Comparison of ENCODE assay signal across 14 mouse cellular contexts in genomic region chr11:69878399-69878798, GRCm38 (mm10). TPM values are rescaled to one million over a fixed set of nuclear protein-coding genes. Genes with fewer than 3 reads are reported as not detected.
DNase-seq lines count a peak whose midpoint lies in the region; ATAC-seq and TF ChIP-seq lines count a peak whose summit lies in the region.
"Had no signal": no experiment of that assay in that cellular context is flagged by ENCODE, and none has a peak within 500 bp of the region (broad histone marks: within the 10 kb centered on the region; RNA-seq: fewer than 3 reads in every experiment).

No protein-coding gene starts in this region.

- H3K9me3 ChIP-seq in kidney, postnatal 0 days (replicated peaks; ENCODE audit: low read length): no peaks in the 10 kb centered on the region
- H3K9me3 ChIP-seq in ES-Bruce4 (replicated peaks; ENCODE audit: control insufficient read depth, insufficient read depth, low read length, poor library complexity, severe bottlenecking): no peaks in the 10 kb centered on the region
- no peaks in the 10 kb centered on the region for H3K9me3 ChIP-seq in limb, embryonic 14.5 days (ENCODE audit: control insufficient read depth, low read length)
- H3K9me3 ChIP-seq in forebrain, embryonic 11.5 days (ENCODE audit: control insufficient read depth, low read length): no peaks in the 10 kb centered on the region
- H3K9me3 ChIP-seq: G1E had no signal

- TF ChIP-seq EP300 in ES-Bruce4 (IDR thresholded peaks at IDR 0.05; ENCODE audit: insufficient read depth, low read depth, low read length): no peak

- H3K9ac ChIP-seq in kidney, postnatal 0 days (ENCODE audit: low read depth, low read length): no peak overlapping the region
- peak overlapping the region; percentile 79; the same call in 1 of the 2 replicates for H3K9ac ChIP-seq in ES-Bruce4 (ENCODE audit: low read depth, poor library complexity, severe bottlenecking)
- no peak overlapping the region for H3K9ac ChIP-seq in limb, embryonic 14.5 days (ENCODE audit: low read depth, low read length, severe bottlenecking)
- H3K9ac ChIP-seq in forebrain, embryonic 11.5 days (ENCODE audit: low read length): no peak overlapping the region

- no peaks in the 10 kb centered on the region for H3K36me3 ChIP-seq in kidney, postnatal 0 days (ENCODE audit: insufficient read depth, low read length)
- H3K36me3 ChIP-seq in kidney, adult 2 months (ENCODE audit: control insufficient read depth, insufficient read depth, low read length): no peaks in the 10 kb centered on the region
- H3K36me3 ChIP-seq in ES-Bruce4 (ENCODE audit: control insufficient read depth, insufficient read depth, low read length, poor library complexity, severe bottlenecking): no peaks in the 10 kb centered on the region
- H3K36me3 ChIP-seq in limb, embryonic 14.5 days (ENCODE audit: control insufficient read depth, insufficient read depth, low read length): no peaks in the 10 kb centered on the region
- no peaks in the 10 kb centered on the region for H3K36me3 ChIP-seq in forebrain, embryonic 11.5 days (ENCODE audit: control insufficient read depth, insufficient read depth, low read length)

- ATAC-seq in kidney, postnatal 0 days (replicated peaks; ENCODE audit: low FRiP score, low read depth): no peak
- ATAC-seq in limb, embryonic 14.5 days (ENCODE audit: low FRiP score, low read depth): no peak
- ATAC-seq in forebrain, embryonic 11.5 days (replicated peaks; ENCODE audit: low FRiP score): no peak

- H3K27ac ChIP-seq in kidney, postnatal 0 days: no peak overlapping the region
- H3K27ac ChIP-seq in kidney, adult 2 months (ENCODE audit: insufficient read depth, low read depth, low read length): no peak overlapping the region
- H3K27ac ChIP-seq in ES-Bruce4 (ENCODE audit: insufficient read depth, low read length): no peak overlapping the region
- H3K27ac ChIP-seq in limb, embryonic 14.5 days (replicated peaks; ENCODE audit: low read depth, low read length): no peak overlapping the region
- no peak overlapping the region for H3K27ac ChIP-seq in forebrain, embryonic 11.5 days (ENCODE audit: low read depth, low read length)

- H3K4me2 ChIP-seq in kidney, postnatal 0 days (ENCODE audit: low read length): 0 out of 2 replicates have a peak overlapping the region, but pooled peaks have one; percentile 82
- 0 out of 2 replicates have a peak overlapping the region, but pooled peaks have one; percentile 5 for H3K4me2 ChIP-seq in limb, embryonic 14.5 days (replicated peaks; ENCODE audit: low read depth, low read length, severe bottlenecking)
- H3K4me2 ChIP-seq in forebrain, embryonic 11.5 days (ENCODE audit: low read depth, low read length, severe bottlenecking): no peak overlapping the region

- peaks cover 27% of the 10 kb centered on the region for H3K4me1 ChIP-seq in kidney, postnatal 0 days (replicated peaks; ENCODE audit: insufficient read depth, low read length)
- peaks cover 14% of the 10 kb centered on the region; the same call in 1 of the 2 replicates for H3K4me1 ChIP-seq in kidney, adult 2 months (ENCODE audit: control insufficient read depth, insufficient read depth, low read length)
- peaks cover 1% of the 10 kb centered on the region for H3K4me1 ChIP-seq in ES-Bruce4 (ENCODE audit: control insufficient read depth, insufficient read depth, low read length)
- H3K4me1 ChIP-seq in limb, embryonic 14.5 days (ENCODE audit: control insufficient read depth, insufficient read depth, low read length): peaks cover 26% of the 10 kb centered on the region
- peaks cover 6% of the 10 kb centered on the region; the same call in 1 of the 2 replicates for H3K4me1 ChIP-seq in forebrain, embryonic 11.5 days (replicated peaks; ENCODE audit: control insufficient read depth, insufficient read depth, low read length)

- no peak for TF ChIP-seq POLR2A in kidney, adult 2 months (IDR thresholded peaks at IDR 0.05; ENCODE audit: low read depth, low read length)
- TF ChIP-seq POLR2A in ES-Bruce4 (IDR thresholded peaks at IDR 0.05; ENCODE audit: insufficient read depth, low read length): no peak
- no peak for TF ChIP-seq POLR2A in limb, embryonic 14.5 days (IDR thresholded peaks at IDR 0.05; ENCODE audit: borderline replicate concordance, extremely low read depth, insufficient read depth, insufficient read length)

- TF ChIP-seq CTCF in kidney, postnatal 0 days (IDR thresholded peaks at IDR 0.05; ENCODE audit: low read depth): no peak
- TF ChIP-seq CTCF in kidney, adult 2 months (conservative IDR thresholded peaks at IDR 0.05; ENCODE audit: insufficient read depth, insufficient read length, low read depth, low read length): no peak
- no peak for TF ChIP-seq CTCF in ES-Bruce4 (IDR thresholded peaks at IDR 0.05; ENCODE audit: low read depth, low read length)

- WGBS in kidney, postnatal 0 days: 90% methylated on average over 3 of the region's 3 CpGs
- WGBS in kidney, adult 2 months: 79% methylated on average over 3 of the region's 3 CpGs
- 82% methylated on average over 3 of the region's 3 CpGs for WGBS in limb, embryonic 14.5 days
- WGBS in forebrain, embryonic 11.5 days: 84% methylated on average over 3 of the region's 3 CpGs

- no peak overlapping the region for H3K4me3 ChIP-seq in kidney, postnatal 0 days (replicated peaks; ENCODE audit: low read depth, low read length)
- no peak overlapping the region for H3K4me3 ChIP-seq in kidney, adult 2 months (ENCODE audit: insufficient read depth, low read depth, low read length)
- H3K4me3 ChIP-seq in ES-Bruce4 (ENCODE audit: low read depth, low read length): no peak overlapping the region
- no peak overlapping the region for H3K4me3 ChIP-seq in limb, embryonic 14.5 days (replicated peaks; ENCODE audit: low read length)
- no peak overlapping the region for H3K4me3 ChIP-seq in forebrain, embryonic 11.5 days (ENCODE audit: low read depth, low read length)

- DNase-seq in kidney, postnatal 0 days (ENCODE audit: low spot score): no peak
- DNase-seq in kidney, adult 2 months: no peak
- peak; percentile 54 for DNase-seq in 3T3-L1 (ENCODE audit: low read depth, low spot score)
- no peak for DNase-seq in limb, embryonic 14.5 days (ENCODE audit: low spot score)
- no peak for DNase-seq in forebrain, embryonic 11.5 days (ENCODE audit: low spot score)
- DNase-seq in cerebellum, adult 11 months: no peak
- DNase-seq: adrenal gland, adult 8-10 months; cerebellum, adult 2 months; heart, postnatal 36 days; lung, adult 2 months had no signal

- no peaks in the 10 kb centered on the region for H3K27me3 ChIP-seq in kidney, postnatal 0 days (ENCODE audit: insufficient read depth, low read length)
- no peaks in the 10 kb centered on the region for H3K27me3 ChIP-seq in kidney, adult 2 months (replicated peaks; ENCODE audit: control insufficient read depth, insufficient read depth, low read length)
- H3K27me3 ChIP-seq in ES-Bruce4 (ENCODE audit: control insufficient read depth, insufficient read depth, low read length, poor library complexity, severe bottlenecking): no peaks in the 10 kb centered on the region
- no peaks in the 10 kb centered on the region for H3K27me3 ChIP-seq in limb, embryonic 14.5 days (ENCODE audit: control insufficient read depth, insufficient read depth, low read length)
- peaks cover 5% of the 10 kb centered on the region; the same call in 1 of the 2 replicates for H3K27me3 ChIP-seq in forebrain, embryonic 11.5 days (ENCODE audit: control insufficient read depth, insufficient read depth, low read length)

RNA-seq across cellular contexts. Expression of gene Tmem95, which starts 0.6 kb away (rescaled TPM):
- polyA plus RNA-seq in kidney, postnatal 0 days (2015; fragmentation: Nextera tagmentation; extraction: Ambion mirVana): not detected in 2 replicates
- polyA plus RNA-seq in kidney, adult 2 months (2012; rRNA removed): not detected in 2 replicates
- polyA plus RNA-seq in ES-Bruce4 (2011; ENCODE audit: insufficient read depth, insufficient read length, low read depth, missing spikeins): not detected in 2 replicates
- not detected in 2 replicates for polyA plus RNA-seq in limb, embryonic 14.5 days (2012; rRNA removed)
- polyA plus RNA-seq in limb, embryonic 14.5 days (2014; fragmentation: Nextera tagmentation; extraction: Ambion mirVana): not detected in 2 replicates
- polyA plus RNA-seq in forebrain, embryonic 11.5 days (2014; fragmentation: Nextera tagmentation; extraction: Ambion mirVana): 0.40 TPM in 1 of 2 replicates, not detected in the other
- polyA plus RNA-seq: cerebellum, adult 2 months; erythroblast, embryonic 14.5 days; G1E; large intestine, adult 2 months; lung, adult 2 months had no signal

RNA-seq across cellular contexts. Expression of gene Kctd11, which starts 2.8 kb away (rescaled TPM):
- polyA plus RNA-seq in kidney, postnatal 0 days (2015; fragmentation: Nextera tagmentation; extraction: Ambion mirVana): 7.7 and 7.8 TPM in 2 replicates
- polyA plus RNA-seq in kidney, adult 2 months (2012; rRNA removed): 4.8 TPM in 2 replicates
- polyA plus RNA-seq in ES-Bruce4 (2011; ENCODE audit: insufficient read depth, insufficient read length, low read depth, missing spikeins): 5.2 and 6.3 TPM in 2 replicates
- polyA plus RNA-seq in limb, embryonic 14.5 days (2012; rRNA removed): 5.1 and 5.3 TPM in 2 replicates
- 6.0 and 6.5 TPM in 2 replicates for polyA plus RNA-seq in limb, embryonic 14.5 days (2014; fragmentation: Nextera tagmentation; extraction: Ambion mirVana)
- 2.9 and 3.0 TPM in 2 replicates for polyA plus RNA-seq in forebrain, embryonic 11.5 days (2014; fragmentation: Nextera tagmentation; extraction: Ambion mirVana)

RNA-seq across cellular contexts. Expression of gene Acap1, which starts 16.9 kb away (rescaled TPM):
- 0.33 and 0.48 TPM in 2 replicates for polyA plus RNA-seq in kidney, postnatal 0 days (2015; fragmentation: Nextera tagmentation; extraction: Ambion mirVana)
- 1.7 and 6.1 TPM in 2 replicates for polyA plus RNA-seq in kidney, adult 2 months (2012; rRNA removed)
- polyA plus RNA-seq in ES-Bruce4 (2011; ENCODE audit: insufficient read depth, insufficient read length, low read depth, missing spikeins): 1.5 and 2.3 TPM in 2 replicates
- 2.1 and 2.2 TPM in 2 replicates for polyA plus RNA-seq in limb, embryonic 14.5 days (2012; rRNA removed)
- 2.1 TPM in 2 replicates for polyA plus RNA-seq in limb, embryonic 14.5 days (2014; fragmentation: Nextera tagmentation; extraction: Ambion mirVana)
- polyA plus RNA-seq in forebrain, embryonic 11.5 days (2014; fragmentation: Nextera tagmentation; extraction: Ambion mirVana): 0.52 and 0.75 TPM in 2 replicates

RNA-seq across cellular contexts. Expression of gene Tnk1, which starts 19.9 kb away (rescaled TPM):
- 6.3 and 7.0 TPM in 2 replicates for polyA plus RNA-seq in kidney, postnatal 0 days (2015; fragmentation: Nextera tagmentation; extraction: Ambion mirVana)
- polyA plus RNA-seq in kidney, adult 2 months (2012; rRNA removed): 7.9 and 9.3 TPM in 2 replicates
- 15.6 and 19.6 TPM in 2 replicates for polyA plus RNA-seq in ES-Bruce4 (2011; ENCODE audit: insufficient read depth, insufficient read length, low read depth, missing spikeins)
- 2.8 TPM in 2 replicates for polyA plus RNA-seq in limb, embryonic 14.5 days (2012; rRNA removed)
- polyA plus RNA-seq in limb, embryonic 14.5 days (2014; fragmentation: Nextera tagmentation; extraction: Ambion mirVana): 3.2 and 3.3 TPM in 2 replicates
- 0.73 TPM in 2 replicates for polyA plus RNA-seq in forebrain, embryonic 11.5 days (2014; fragmentation: Nextera tagmentation; extraction: Ambion mirVana)

RNA-seq across cellular contexts. Expression of gene 2810408A11Rik, which starts 22.4 kb away (rescaled TPM):
- 12.5 and 13.0 TPM in 2 replicates for polyA plus RNA-seq in kidney, postnatal 0 days (2015; fragmentation: Nextera tagmentation; extraction: Ambion mirVana)
- 0.94 and 0.99 TPM in 2 replicates for polyA plus RNA-seq in kidney, adult 2 months (2012; rRNA removed)
- polyA plus RNA-seq in ES-Bruce4 (2011; ENCODE audit: insufficient read depth, insufficient read length, low read depth, missing spikeins): 11.6 and 13.1 TPM in 2 replicates
- polyA plus RNA-seq in limb, embryonic 14.5 days (2012; rRNA removed): 8.6 and 8.9 TPM in 2 replicates
- 8.9 and 12.3 TPM in 2 replicates for polyA plus RNA-seq in limb, embryonic 14.5 days (2014; fragmentation: Nextera tagmentation; extraction: Ambion mirVana)
- 17.2 and 17.6 TPM in 2 replicates for polyA plus RNA-seq in forebrain, embryonic 11.5 days (2014; fragmentation: Nextera tagmentation; extraction: Ambion mirVana)
